Mouse (Mus musculus): ENCODE data around the gene Hydin. TPM values are rescaled to one million over a fixed set of nuclear protein-coding genes. Genes with fewer than 3 reads are reported as not detected.
A peak's percentile ranks its signal among the peaks of the same experiment; 100 is the strongest.
"Not testable (repeated sequence)": the region's sequence is repeated elsewhere in the genome, so short reads cannot be mapped to it uniquely, and the experiment has no call there.

Gene Hydin
- polyA plus RNA-seq, 1 experiment from 2014 or later: 0.32 TPM

DNA sequence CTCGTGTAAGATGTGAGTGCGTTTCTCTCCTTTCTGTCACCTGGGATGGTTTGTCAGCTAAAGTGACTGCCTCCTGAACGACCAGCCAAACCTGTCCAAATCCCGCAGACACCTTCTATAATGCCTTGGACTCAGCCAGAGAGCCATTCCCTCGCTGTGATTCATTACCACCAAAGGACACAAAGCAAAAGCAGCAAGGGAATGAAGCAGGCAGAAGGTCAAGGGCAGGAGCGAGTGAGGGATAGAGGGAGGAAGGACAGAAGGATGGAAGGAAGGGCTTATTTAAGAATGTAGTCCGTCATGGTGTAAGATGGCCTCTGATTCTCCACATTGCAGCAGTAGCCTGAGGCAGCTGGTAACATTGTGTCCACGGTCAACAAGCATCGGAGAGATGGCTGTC, 229.5 kb downstream of the Hydin start:
- Histone ChIP-seq H3K9ac (ENCODE audit: low read depth, low read length) (no peak overlapping the region), H3K4me1 (ENCODE audit: control insufficient read depth, insufficient read depth, low read length) (no peaks in the 10 kb centered on the region), H3K27ac (replicated peaks; ENCODE audit: low read depth, low read length) (no peak overlapping the region), H3K9me3 (ENCODE audit: control insufficient read depth, low read length) (no peaks in the 10 kb centered on the region), H3K4me3 (ENCODE audit: low read depth, low read length) (no peak overlapping the region), H3K27me3 (replicated peaks; ENCODE audit: control insufficient read depth, insufficient read depth, low read length) (no peaks in the 10 kb centered on the region), H3K36me3 (ENCODE audit: control insufficient read depth, insufficient read depth, low read length) (no peaks in the 10 kb centered on the region), H3K4me2 (ENCODE audit: low read depth, low read length) (no peak overlapping the region)
- no peak for ATAC-seq (ENCODE audit: low read depth)
- DNase-seq (ENCODE audit: low spot score): no peak
- WGBS: 76% methylated on average over 9 of the region's 9 CpGs

DNA sequence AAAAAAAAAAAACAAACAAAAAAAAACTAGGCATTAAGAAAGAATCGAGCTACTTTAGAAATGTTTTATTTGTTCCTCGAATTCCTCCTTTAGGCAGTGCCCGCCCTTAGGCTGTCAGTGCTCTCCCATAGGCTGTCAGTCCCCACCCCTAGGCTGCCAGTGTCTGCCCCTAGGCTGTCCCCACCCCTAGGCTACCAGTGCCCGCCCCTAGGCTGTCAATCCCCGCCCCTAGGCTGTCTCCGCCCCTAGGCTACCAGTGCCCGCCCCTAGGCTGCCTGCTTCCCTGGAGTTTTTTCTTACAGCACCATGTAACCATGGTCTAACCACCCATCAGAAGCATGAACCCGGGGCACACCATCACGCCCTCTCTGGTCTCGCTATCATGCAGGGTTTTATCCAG, 233.5 kb downstream of the Hydin start:
- Histone ChIP-seq H3K27me3 (replicated peaks; ENCODE audit: control insufficient read depth, insufficient read depth, low read length) (no peaks in the 10 kb centered on the region; the same call in 1 of the 2 replicates), H3K36me3 (ENCODE audit: control insufficient read depth, insufficient read depth, low read length) (no peaks in the 10 kb centered on the region), H3K9ac (ENCODE audit: low read depth, low read length) (no peak overlapping the region), H3K4me3 (ENCODE audit: low read depth, low read length) (no peak overlapping the region), H3K9me3 (ENCODE audit: control insufficient read depth, low read length) (no peaks in the 10 kb centered on the region), H3K4me1 (ENCODE audit: control insufficient read depth, insufficient read depth, low read length) (no peaks in the 10 kb centered on the region), H3K4me2 (ENCODE audit: low read depth, low read length) (no peak overlapping the region), H3K27ac (replicated peaks; ENCODE audit: low read depth, low read length) (no peak overlapping the region)
- DNase-seq (ENCODE audit: low spot score) (no peak), ATAC-seq (ENCODE audit: low read depth) (peak; percentile 41; the same call in 1 of the 2 replicates)
- WGBS: 42% methylated on average over 9 of the region's 10 CpGs

DNA sequence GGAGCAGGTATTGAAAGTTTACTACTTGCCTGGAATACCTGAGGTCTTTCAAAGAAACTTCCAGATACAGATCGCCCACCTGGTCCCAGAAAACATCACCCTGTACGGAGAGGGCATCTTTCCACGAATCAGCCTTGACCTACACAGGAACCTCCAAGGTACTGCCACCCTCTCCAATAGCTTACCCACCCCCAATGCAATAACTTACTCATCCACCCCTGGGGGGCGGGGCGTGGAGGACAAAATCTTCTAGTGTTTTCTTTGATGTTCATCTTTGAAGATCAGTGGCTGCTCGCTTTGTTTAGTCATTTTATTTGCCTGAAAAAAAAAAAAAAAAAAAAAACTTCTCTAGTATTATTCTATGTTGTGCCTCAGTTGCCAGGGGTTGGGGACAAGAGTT, 233.9 kb downstream of the Hydin start:
- Histone ChIP-seq H3K27me3 (replicated peaks; ENCODE audit: control insufficient read depth, insufficient read depth, low read length) (no peaks in the 10 kb centered on the region; the same call in 1 of the 2 replicates), H3K4me3 (ENCODE audit: low read depth, low read length) (no peak overlapping the region), H3K9ac (ENCODE audit: low read depth, low read length) (no peak overlapping the region), H3K36me3 (ENCODE audit: control insufficient read depth, insufficient read depth, low read length) (no peaks in the 10 kb centered on the region), H3K9me3 (ENCODE audit: control insufficient read depth, low read length) (no peaks in the 10 kb centered on the region), H3K4me1 (ENCODE audit: control insufficient read depth, insufficient read depth, low read length) (no peaks in the 10 kb centered on the region), H3K4me2 (ENCODE audit: low read depth, low read length) (no peak overlapping the region), H3K27ac (replicated peaks; ENCODE audit: low read depth, low read length) (no peak overlapping the region)
- ATAC-seq (ENCODE audit: low read depth) (no peak), DNase-seq (ENCODE audit: low spot score) (no peak)
- WGBS: 71% methylated on average over 6 of the region's 6 CpGs

DNA sequence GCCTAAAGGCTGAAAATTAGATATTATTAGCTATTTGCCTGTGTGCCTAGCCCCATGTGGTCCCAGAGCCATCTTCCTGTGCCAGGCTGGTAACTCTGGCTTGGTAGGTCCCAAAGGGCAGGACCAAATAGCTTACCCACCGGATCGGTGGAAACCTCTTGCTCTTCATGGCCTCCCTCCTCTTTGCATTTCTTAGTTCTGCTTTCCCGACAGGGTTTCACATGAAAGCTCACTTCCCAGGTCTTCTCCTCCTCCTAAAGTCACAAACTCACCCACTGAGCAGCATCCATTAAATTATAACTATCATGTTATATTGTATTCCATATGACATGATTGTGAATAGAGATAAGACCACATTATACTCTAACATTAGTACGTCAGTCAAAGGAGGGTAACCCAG, 234.6 kb downstream of the Hydin start:
- 83% methylated on average over 4 of the region's 4 CpGs for WGBS
- no peaks in the 10 kb centered on the region; the same call in 1 of the 2 replicates for H3K27me3 ChIP-seq (replicated peaks; ENCODE audit: control insufficient read depth, insufficient read depth, low read length)
- no peak for DNase-seq (ENCODE audit: low spot score)

DNA sequence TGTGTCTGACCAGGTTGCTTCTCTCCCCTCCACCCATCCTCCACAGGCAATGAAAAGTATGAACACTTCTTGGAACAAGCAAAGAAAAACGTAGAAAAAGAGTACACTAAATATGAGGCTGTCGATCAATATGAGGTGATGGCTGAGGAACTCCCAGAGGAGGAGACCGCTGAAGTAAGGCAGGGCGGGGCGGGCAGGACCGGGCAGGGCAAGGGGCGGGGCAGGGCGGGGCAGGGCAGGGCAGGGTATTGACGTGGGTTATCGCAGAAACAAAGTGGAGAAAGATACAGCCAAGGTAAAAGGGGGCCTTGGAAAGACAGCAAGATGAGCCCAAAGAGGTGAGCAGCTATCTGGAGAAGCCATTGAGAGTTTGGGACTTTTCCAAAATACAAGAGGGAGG, 236.1 kb downstream of the Hydin start:
- Histone ChIP-seq H3K36me3 (ENCODE audit: control insufficient read depth, insufficient read depth, low read length) (no peaks in the 10 kb centered on the region), H3K4me2 (ENCODE audit: low read depth, low read length) (peak overlapping the region; percentile 15; the same call in 1 of the 2 replicates), H3K27me3 (replicated peaks; ENCODE audit: control insufficient read depth, insufficient read depth, low read length) (no peaks in the 10 kb centered on the region; the same call in 1 of the 2 replicates), H3K4me3 (ENCODE audit: low read depth, low read length) (no peak overlapping the region), H3K27ac (replicated peaks; ENCODE audit: low read depth, low read length) (no peak overlapping the region), H3K4me1 (ENCODE audit: control insufficient read depth, insufficient read depth, low read length) (no peaks in the 10 kb centered on the region), H3K9ac (ENCODE audit: low read depth, low read length) (no peak overlapping the region), H3K9me3 (ENCODE audit: control insufficient read depth, low read length) (no peaks in the 10 kb centered on the region)
- ATAC-seq (ENCODE audit: low read depth): no peak
- WGBS: 15% methylated on average over 10 of the region's 10 CpGs
- no peak for DNase-seq (ENCODE audit: low spot score)

More for the DNA sequence above, 234.6 kb downstream of the Hydin start:
- Histone ChIP-seq H3K27ac (replicated peaks; ENCODE audit: low read depth, low read length) (no peak overlapping the region), H3K36me3 (ENCODE audit: control insufficient read depth, insufficient read depth, low read length) (no peaks in the 10 kb centered on the region), H3K4me1 (ENCODE audit: control insufficient read depth, insufficient read depth, low read length) (no peaks in the 10 kb centered on the region), H3K9me3 (ENCODE audit: control insufficient read depth, low read length) (no peaks in the 10 kb centered on the region), H3K9ac (ENCODE audit: low read depth, low read length) (no peak overlapping the region), H3K4me2 (ENCODE audit: low read depth, low read length) (no peak overlapping the region), H3K4me3 (ENCODE audit: low read depth, low read length) (no peak overlapping the region)
- ATAC-seq (ENCODE audit: low read depth): no peak

DNA sequence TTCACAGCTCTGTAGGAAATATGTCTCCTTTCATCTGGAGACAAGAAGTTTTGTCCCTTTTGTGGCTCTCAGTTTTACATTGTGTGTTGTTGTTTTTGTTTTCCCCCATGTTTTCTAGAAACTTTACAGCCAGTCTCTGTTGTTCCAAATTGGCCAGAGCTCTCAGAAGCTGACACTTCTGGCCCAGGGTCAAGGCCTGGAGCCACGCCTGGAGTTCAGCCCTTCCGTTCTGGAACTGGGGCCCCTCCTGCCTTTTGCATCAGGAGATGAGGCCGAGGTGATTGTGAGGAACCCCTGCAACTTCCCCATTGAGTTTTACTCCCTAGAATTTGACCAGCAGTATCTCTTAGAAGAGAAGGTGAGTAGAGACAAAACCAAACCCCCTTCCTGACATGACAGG, 242.0 kb downstream of the Hydin start:
- Histone ChIP-seq H3K9ac (ENCODE audit: low read depth, low read length) (no peak overlapping the region), H3K4me2 (ENCODE audit: low read depth, low read length) (no peak overlapping the region), H3K9me3 (ENCODE audit: control insufficient read depth, low read length) (no peaks in the 10 kb centered on the region), H3K27me3 (replicated peaks; ENCODE audit: control insufficient read depth, insufficient read depth, low read length) (no peaks in the 10 kb centered on the region), H3K36me3 (ENCODE audit: control insufficient read depth, insufficient read depth, low read length) (no peaks in the 10 kb centered on the region), H3K4me3 (ENCODE audit: low read depth, low read length) (no peak overlapping the region), H3K27ac (replicated peaks; ENCODE audit: low read depth, low read length) (no peak overlapping the region), H3K4me1 (ENCODE audit: control insufficient read depth, insufficient read depth, low read length) (no peaks in the 10 kb centered on the region)
- 66% methylated on average over 3 of the region's 3 CpGs for WGBS
- DNase-seq (ENCODE audit: low spot score): no peak
- no peak for ATAC-seq (ENCODE audit: low read depth)

DNA sequence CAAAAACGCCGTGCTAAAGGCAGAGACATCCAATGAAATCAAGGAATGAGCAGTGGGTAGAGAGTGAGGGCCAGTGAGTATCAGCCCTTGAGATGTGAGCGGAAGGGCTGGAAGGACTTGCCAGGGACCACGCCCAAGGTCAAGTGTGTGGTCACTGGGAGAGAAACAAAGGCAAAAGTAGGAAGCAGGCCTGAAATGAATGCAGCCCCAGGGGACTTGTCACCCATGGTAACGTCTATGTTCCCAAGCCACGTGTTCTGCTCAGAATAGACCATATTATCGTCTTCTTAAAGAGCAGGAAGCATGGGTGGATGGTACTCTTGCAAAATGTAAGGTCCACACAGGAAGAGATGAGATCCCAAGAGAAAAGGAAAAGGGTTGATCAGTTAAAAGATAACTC, 253.0 kb downstream of the Hydin start:
- no peak overlapping the region for H3K4me2 ChIP-seq (ENCODE audit: low read depth, low read length)
- H3K27me3 ChIP-seq (replicated peaks; ENCODE audit: control insufficient read depth, insufficient read depth, low read length): no peaks in the 10 kb centered on the region
- no peak overlapping the region for H3K9ac ChIP-seq (ENCODE audit: low read depth, low read length)
- WGBS: 81% methylated on average over 7 of the region's 7 CpGs
- no peaks in the 10 kb centered on the region for H3K36me3 ChIP-seq (ENCODE audit: control insufficient read depth, insufficient read depth, low read length)
- ATAC-seq (ENCODE audit: low read depth): no peak
- DNase-seq (ENCODE audit: low spot score): no peak
- H3K27ac ChIP-seq (replicated peaks; ENCODE audit: low read depth, low read length): no peak overlapping the region
- no peaks in the 10 kb centered on the region for H3K9me3 ChIP-seq (ENCODE audit: control insufficient read depth, low read length)
- H3K4me1 ChIP-seq (ENCODE audit: control insufficient read depth, insufficient read depth, low read length): no peaks in the 10 kb centered on the region
- no peak overlapping the region for H3K4me3 ChIP-seq (ENCODE audit: low read depth, low read length)

DNA sequence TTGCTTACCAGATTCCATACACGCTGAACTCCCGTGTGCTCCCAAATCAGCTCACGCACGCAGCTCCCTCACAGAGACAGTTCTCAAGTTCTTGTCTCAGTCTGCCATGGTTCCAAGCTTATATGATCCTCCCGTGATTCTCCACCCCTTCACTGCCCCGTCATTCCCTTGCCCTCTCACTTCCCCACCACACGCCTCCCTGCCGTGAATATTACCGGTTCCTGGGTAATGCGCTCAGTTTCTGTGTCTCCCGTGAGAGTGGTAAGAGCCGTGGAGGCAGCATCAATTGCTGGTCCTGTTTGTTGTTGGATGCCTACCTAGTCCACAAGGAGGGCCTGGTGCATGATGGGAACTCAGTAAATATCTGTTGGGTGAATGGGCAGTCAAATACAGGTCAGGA, 255.1 kb downstream of the Hydin start:
- no peaks in the 10 kb centered on the region for H3K9me3 ChIP-seq (ENCODE audit: control insufficient read depth, low read length)
- DNase-seq (ENCODE audit: low spot score) (no peak), ATAC-seq (ENCODE audit: low read depth) (no peak)
- no peak overlapping the region for H3K9ac ChIP-seq (ENCODE audit: low read depth, low read length)
- no peaks in the 10 kb centered on the region for H3K27me3 ChIP-seq (replicated peaks; ENCODE audit: control insufficient read depth, insufficient read depth, low read length)
- H3K4me1 ChIP-seq (ENCODE audit: control insufficient read depth, insufficient read depth, low read length): no peaks in the 10 kb centered on the region
- WGBS: 90% methylated on average over 12 of the region's 12 CpGs
- H3K36me3 ChIP-seq (ENCODE audit: control insufficient read depth, insufficient read depth, low read length): no peaks in the 10 kb centered on the region
- no peak overlapping the region for H3K27ac ChIP-seq (replicated peaks; ENCODE audit: low read depth, low read length)
- H3K4me3 ChIP-seq (ENCODE audit: low read depth, low read length): no peak overlapping the region
- H3K4me2 ChIP-seq (ENCODE audit: low read depth, low read length): no peak overlapping the region

DNA sequence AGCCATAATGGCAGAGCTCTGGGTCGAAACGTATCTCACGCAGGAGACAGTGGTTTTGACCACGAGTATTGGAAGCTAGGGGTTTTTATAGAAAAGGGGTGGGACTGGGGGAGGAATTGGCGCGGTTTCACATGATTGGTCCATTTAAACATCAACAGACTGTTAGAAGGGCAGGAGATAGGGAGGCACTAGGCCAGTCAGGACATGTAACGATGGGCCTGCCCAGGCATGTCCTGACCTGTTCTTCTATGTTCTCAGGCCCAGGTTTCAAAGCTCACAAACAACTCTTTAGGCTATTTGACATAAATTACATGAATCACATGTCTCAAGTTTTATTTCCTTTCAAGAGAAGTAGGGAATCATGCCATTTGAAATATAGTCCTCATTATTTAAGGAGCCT, 255.7 kb downstream of the Hydin start:
- ATAC-seq (ENCODE audit: low read depth); H3K36me3 ChIP-seq (ENCODE audit: control insufficient read depth, insufficient read depth, low read length); H3K4me1 ChIP-seq (ENCODE audit: control insufficient read depth, insufficient read depth, low read length); DNase-seq (ENCODE audit: low spot score); H3K9ac ChIP-seq (ENCODE audit: low read depth, low read length); H3K9me3 ChIP-seq (ENCODE audit: control insufficient read depth, low read length); H3K27ac ChIP-seq (replicated peaks; ENCODE audit: low read depth, low read length); H3K4me2 ChIP-seq (ENCODE audit: low read depth, low read length); H3K4me3 ChIP-seq (ENCODE audit: low read depth, low read length); H3K27me3 ChIP-seq (replicated peaks; ENCODE audit: control insufficient read depth, insufficient read depth, low read length): not testable (repeated sequence)
- WGBS: 85% methylated on average over 7 of the region's 7 CpGs
